Mouse (Mus musculus): ENCODE measurements around the gene Ube2i.

Gene Ube2i

GRCm38 (mm10) chr17:25274571-25275346 lies at the start of gene Ube2i:
Gene Ube2i, minus strand, starts transcription at chr17:25274622.
- DNase-seq (ENCODE audit: low read depth, low spot score) = no peak

GRCm38 (mm10) chr17:25322930-25323329 lies 48.5 kb upstream of the Ube2i start:
- DNase-seq (ENCODE audit: low read depth, low spot score) = no peak

GRCm38 (mm10) chr17:25320819-25321218 lies 46.4 kb upstream of the Ube2i start:
- no peak for DNase-seq (ENCODE audit: low read depth, low spot score)

GRCm38 (mm10) chr17:25318354-25318753 lies 43.9 kb upstream of the Ube2i start, which contains the start of gene Prss29:
Gene Prss29, plus strand, starts transcription at chr17:25318654.
- no peak for DNase-seq (ENCODE audit: low read depth, low spot score)

- DNase-seq (ENCODE audit: low read depth, low spot score) = no peak
Measured at GRCm38 (mm10) chr17:25308346-25308745, 33.9 kb upstream of the Ube2i start, which contains the start of gene Prss28. Gene Prss28, plus strand, starts transcription at chr17:25308646.

- DNase-seq (ENCODE audit: low read depth, low spot score) = no peak
Measured at GRCm38 (mm10) chr17:25298094-25298493, 23.7 kb upstream of the Ube2i start, which contains the start of gene Prss34. Gene Prss34, plus strand, starts transcription at chr17:25298394.

- DNase-seq (ENCODE audit: low read depth, low spot score) = no peak
Measured at GRCm38 (mm10) chr17:25294111-25294510, 19.7 kb upstream of the Ube2i start.

- no peak for DNase-seq (ENCODE audit: low read depth, low spot score)
Measured at GRCm38 (mm10) chr17:25293495-25293894, 19.1 kb upstream of the Ube2i start.

GRCm38 (mm10) chr17:25290411-25290810 lies 16.0 kb upstream of the Ube2i start:
- DNase-seq (ENCODE audit: low read depth, low spot score) = no peak

- peak; percentile 66 for DNase-seq (ENCODE audit: low read depth, low spot score)
Measured at GRCm38 (mm10) chr17:25288842-25289241, 14.4 kb upstream of the Ube2i start.

- DNase-seq (ENCODE audit: low read depth, low spot score) = peak; percentile 89
Measured at GRCm38 (mm10) chr17:25285033-25285432, 10.6 kb upstream of the Ube2i start.

- peak; percentile 96 for DNase-seq (ENCODE audit: low read depth, low spot score)
Measured at GRCm38 (mm10) chr17:25282133-25282532, 7.7 kb upstream of the Ube2i start.

GRCm38 (mm10) chr17:25275833-25276232 lies 1.4 kb upstream of the Ube2i start:
- no peak for DNase-seq (ENCODE audit: low read depth, low spot score)

GRCm38 (mm10) chr17:25273706-25274501 lies 518 bp downstream of the Ube2i start:
- DNase-seq (ENCODE audit: low read depth, low spot score) = peak; percentile 99

GRCm38 (mm10) chr17:25272951-25273705 lies 1.3 kb downstream of the Ube2i start:
- DNase-seq (ENCODE audit: low read depth, low spot score) = peak; percentile 94

- DNase-seq (ENCODE audit: low read depth, low spot score) = peak; percentile 69
Measured at GRCm38 (mm10) chr17:25272326-25272725, 2.1 kb downstream of the Ube2i start.

- DNase-seq (ENCODE audit: low read depth, low spot score) = no peak
Measured at GRCm38 (mm10) chr17:25270795-25271335, 3.6 kb downstream of the Ube2i start.

- peak; percentile 36 for DNase-seq (ENCODE audit: low read depth, low spot score)
Measured at GRCm38 (mm10) chr17:25264453-25264852, 10.0 kb downstream of the Ube2i start.

- DNase-seq (ENCODE audit: low read depth, low spot score) = no peak
Measured at GRCm38 (mm10) chr17:25257804-25258261, 16.6 kb downstream of the Ube2i start.

- peak; percentile 40 for DNase-seq (ENCODE audit: low read depth, low spot score)
Measured at GRCm38 (mm10) chr17:25256140-25256754, 18.2 kb downstream of the Ube2i start, which contains the start of gene Baiap3. Gene Baiap3, minus strand, starts transcription at chr17:25256364.

- DNase-seq (ENCODE audit: low read depth, low spot score) = no peak
Measured at GRCm38 (mm10) chr17:25255110-25255509, 19.3 kb downstream of the Ube2i start.

Measured in R1 (cell line).